Mouse (Mus musculus) kidney, embryonic 14.5 days (tissue): ENCODE measurements around the gene Palld. TPM values are rescaled to one million over a fixed set of nuclear protein-coding genes. Genes with fewer than 3 reads are reported as not detected.

Experiments
- ATAC-seq: fragments of 200-750 bp; cut with Nextera tagmentation; 2 replicates; pipeline ENCODE4 v1.8.0; 2017; ENCODE audit warnings: moderate number of reproducible peaks, mild to moderate bottlenecking, moderate TSS enrichment, moderate library complexity; ENCODE audit not compliant: low FRiP score, low TSS enrichment
- H3K27ac ChIP-seq: fragments of 300-500 bp; sonication (generic); 2 replicates; pipeline ENCODE4 v1.5.1; 2014; ENCODE audit warnings: low read depth, mild to moderate bottlenecking, low read length, moderate library complexity, mixed read lengths
- H3K27me3 ChIP-seq: fragments of 300-500 bp; sonication (generic); 2 replicates; pipeline ENCODE4 v1.6.1; 2014; ENCODE audit warnings: mild to moderate bottlenecking, low read length; ENCODE audit not compliant: control insufficient read depth, insufficient read depth
- H3K36me3 ChIP-seq: fragments of 300-500 bp; sonication (generic); 2 replicates; pipeline ENCODE4 v1.6.1; 2014; ENCODE audit warnings: low read length, mixed read lengths; ENCODE audit not compliant: control insufficient read depth, insufficient read depth
- H3K4me1 ChIP-seq: fragments of 300-500 bp; sonication (generic); 2 replicates; pipeline ENCODE4 v1.6.1; 2014; ENCODE audit warnings: low read length, mixed read lengths; ENCODE audit not compliant: control insufficient read depth, insufficient read depth
- H3K4me2 ChIP-seq: fragments of 300-500 bp; sonication (generic); replicated peaks from 2 replicates; pipeline ENCODE4 v1.6.1; 2014; ENCODE audit warnings: low read depth, mild to moderate bottlenecking, low read length
- H3K4me3 ChIP-seq: fragments of 300-500 bp; sonication (generic); 2 replicates; pipeline ENCODE4 v1.5.1; 2014; ENCODE audit warnings: mild to moderate bottlenecking, low read length
- H3K9ac ChIP-seq: fragments of 300-500 bp; sonication (generic); 2 replicates; pipeline ENCODE4 v1.6.1; 2014; ENCODE audit warnings: low read depth, mild to moderate bottlenecking, low read length, moderate library complexity
- H3K9me3 ChIP-seq: fragments of 300-500 bp; sonication (generic); 2 replicates; pipeline ENCODE4 v1.6.1; 2016; ENCODE audit warnings: low read length; ENCODE audit not compliant: control insufficient read depth
- WGBS: fragments of 180-500 bp; shearing (Covaris S2); extraction: QIAGEN DNeasy Blood & Tissue Kit; methylation state at CpG from one replicate; pipeline ENCODE4 v1.1.7; 2014; 5-methylcytosine and 5-hydroxymethylcytosine counted together
- polyA plus RNA-seq: library from polyadenylated mRNA; unstranded; fragments of >200 nt; fragmentation: Nextera tagmentation; extraction: Ambion mirVana; gene quantifications from 2 replicates; pipeline ENCODE4 v1.2.1, GENCODE M21; 2014

Gene Palld
- polyA plus RNA-seq, 1 experiment from 2014 or later = 53.1 TPM

DNA sequence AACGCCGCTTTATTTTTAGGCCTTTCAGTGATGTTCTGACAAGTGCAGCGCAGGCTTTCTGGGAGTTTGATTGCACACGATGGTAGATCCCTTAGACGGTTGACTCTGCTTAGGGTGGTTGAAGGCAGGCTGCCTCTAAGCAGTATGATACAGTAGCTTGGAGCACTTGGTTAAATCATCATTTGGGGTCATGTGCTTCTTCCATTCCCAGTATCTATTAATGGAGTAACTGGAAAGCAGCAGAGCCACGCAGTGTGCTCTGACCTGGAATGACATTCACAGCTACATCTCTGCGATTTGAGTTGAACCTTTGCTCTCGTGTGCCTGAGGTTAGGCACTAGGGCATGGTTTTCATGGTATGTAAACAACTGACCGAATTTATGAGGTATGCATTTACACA lies 11.5 kb upstream of the Palld start:
- Histone ChIP-seq H3K9ac (no peak overlapping the region), H3K27ac (no peak overlapping the region), H3K36me3 (no peaks in the 10 kb centered on the region), H3K4me2 (no peak overlapping the region), H3K9me3 (no peaks in the 10 kb centered on the region), H3K27me3 (no peaks in the 10 kb centered on the region), H3K4me1 (no peaks in the 10 kb centered on the region), H3K4me3 (no peak overlapping the region)
- ATAC-seq = no peak
- 56% methylated on average over 9 of the region's 9 CpGs for WGBS

DNA sequence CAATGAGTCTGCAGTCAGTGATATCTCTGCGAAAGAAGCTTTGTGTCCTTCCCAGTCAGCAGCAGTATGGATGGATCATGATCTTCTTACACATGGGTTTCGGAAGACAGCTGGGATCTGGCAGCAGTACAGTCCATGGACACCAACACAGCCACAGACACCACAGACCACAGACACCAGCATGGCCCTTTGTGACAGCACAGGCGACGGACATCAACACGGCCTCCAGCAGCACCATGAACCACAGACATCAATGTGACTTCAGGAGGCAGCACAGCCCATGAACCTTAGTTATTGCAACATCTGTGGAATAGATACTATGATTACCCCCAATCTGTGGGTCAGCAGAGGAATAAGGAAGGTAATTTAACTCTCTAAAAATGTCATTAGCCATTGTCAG lies 10.3 kb upstream of the Palld start:
- no peak overlapping the region for H3K4me3 ChIP-seq
- no peak overlapping the region for H3K4me2 ChIP-seq
- H3K9me3 ChIP-seq = no peaks in the 10 kb centered on the region
- H3K27me3 ChIP-seq = no peaks in the 10 kb centered on the region
- no peaks in the 10 kb centered on the region for H3K36me3 ChIP-seq
- no peak overlapping the region for H3K27ac ChIP-seq
- H3K4me1 ChIP-seq = no peaks in the 10 kb centered on the region
- WGBS = 89% methylated on average over 5 of the region's 5 CpGs
- H3K9ac ChIP-seq = no peak overlapping the region
- no peak for ATAC-seq

DNA sequence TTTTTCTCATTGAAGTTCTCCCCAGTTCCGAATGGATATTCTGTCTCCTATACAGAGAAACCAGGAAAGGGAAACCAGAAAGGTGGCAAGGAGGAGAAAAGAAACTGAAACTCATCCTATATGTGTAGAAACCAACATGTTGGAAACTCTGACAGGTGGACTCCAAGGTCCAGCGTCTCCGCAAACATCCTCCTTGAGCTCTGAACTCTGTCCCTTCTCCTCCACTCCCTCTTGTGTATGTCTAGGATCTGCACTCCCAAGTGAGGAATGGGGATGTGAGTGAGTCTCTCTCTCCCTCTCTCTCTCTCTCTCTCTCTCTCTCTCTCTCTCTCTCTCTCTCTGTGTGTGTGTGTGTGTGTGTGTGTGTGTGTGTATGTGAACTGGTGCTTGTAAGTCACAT lies 6.8 kb upstream of the Palld start:
- no peak overlapping the region for H3K9ac ChIP-seq
- no peaks in the 10 kb centered on the region for H3K9me3 ChIP-seq
- 79% methylated on average over 3 of the region's 3 CpGs for WGBS
- H3K27ac ChIP-seq = no peak overlapping the region
- no peaks in the 10 kb centered on the region for H3K4me1 ChIP-seq
- no peaks in the 10 kb centered on the region for H3K27me3 ChIP-seq
- no peak overlapping the region for H3K4me2 ChIP-seq
- ATAC-seq = no peak
- H3K4me3 ChIP-seq = no peak overlapping the region
- no peaks in the 10 kb centered on the region for H3K36me3 ChIP-seq

DNA sequence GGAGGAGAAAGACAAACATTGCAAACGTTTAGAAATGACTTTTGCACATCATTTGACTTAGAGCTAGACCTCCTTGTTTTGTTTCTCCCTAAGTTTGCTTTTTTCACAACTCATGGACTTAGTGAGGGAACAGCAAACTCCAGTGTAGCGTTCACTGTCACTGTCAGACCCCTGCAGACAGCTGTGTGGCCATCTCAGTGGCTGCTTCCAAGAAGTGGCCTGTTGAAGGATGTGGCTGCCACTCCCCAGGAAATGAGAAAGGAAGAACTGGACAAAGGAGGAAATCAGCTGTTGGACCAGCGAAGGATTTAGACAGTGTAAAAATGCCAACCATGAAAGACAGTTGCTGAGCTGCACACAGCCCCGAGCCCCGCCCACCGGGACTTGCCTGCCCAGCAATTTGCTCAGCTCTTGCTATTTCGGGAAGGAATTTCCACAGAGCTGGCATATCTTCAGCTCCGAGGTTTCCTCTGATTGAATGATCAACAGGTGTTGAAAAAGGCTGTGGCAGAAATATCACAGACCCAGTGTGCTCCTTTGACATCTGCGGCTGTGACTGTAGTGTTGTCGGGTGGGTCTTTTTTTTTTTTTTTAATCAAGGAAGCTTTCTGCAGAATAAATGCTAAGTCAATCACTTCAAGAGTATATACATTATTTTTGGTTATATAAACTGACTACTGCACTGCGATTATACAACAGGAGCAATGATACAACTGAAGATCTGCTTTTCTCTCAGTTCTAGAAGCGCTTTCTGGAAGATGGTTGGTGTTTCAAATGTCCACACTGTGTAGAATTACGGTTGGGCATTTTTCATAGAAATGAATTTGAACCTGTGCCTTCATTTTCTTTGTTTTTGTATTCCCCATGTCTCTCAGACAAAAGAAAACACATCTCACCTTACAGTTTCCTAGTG lies 6.1 kb upstream of the Palld start:
- H3K27me3 ChIP-seq = no peaks in the 10 kb centered on the region
- H3K9me3 ChIP-seq = no peaks in the 10 kb centered on the region
- ATAC-seq = no peak
- H3K4me3 ChIP-seq = no peak overlapping the region
- 64% methylated on average over 13 of the region's 13 CpGs for WGBS
- H3K4me2 ChIP-seq = no peak overlapping the region
- no peaks in the 10 kb centered on the region for H3K4me1 ChIP-seq
- H3K27ac ChIP-seq = no peak overlapping the region
- H3K9ac ChIP-seq = no peak overlapping the region
- H3K36me3 ChIP-seq = no peaks in the 10 kb centered on the region

DNA sequence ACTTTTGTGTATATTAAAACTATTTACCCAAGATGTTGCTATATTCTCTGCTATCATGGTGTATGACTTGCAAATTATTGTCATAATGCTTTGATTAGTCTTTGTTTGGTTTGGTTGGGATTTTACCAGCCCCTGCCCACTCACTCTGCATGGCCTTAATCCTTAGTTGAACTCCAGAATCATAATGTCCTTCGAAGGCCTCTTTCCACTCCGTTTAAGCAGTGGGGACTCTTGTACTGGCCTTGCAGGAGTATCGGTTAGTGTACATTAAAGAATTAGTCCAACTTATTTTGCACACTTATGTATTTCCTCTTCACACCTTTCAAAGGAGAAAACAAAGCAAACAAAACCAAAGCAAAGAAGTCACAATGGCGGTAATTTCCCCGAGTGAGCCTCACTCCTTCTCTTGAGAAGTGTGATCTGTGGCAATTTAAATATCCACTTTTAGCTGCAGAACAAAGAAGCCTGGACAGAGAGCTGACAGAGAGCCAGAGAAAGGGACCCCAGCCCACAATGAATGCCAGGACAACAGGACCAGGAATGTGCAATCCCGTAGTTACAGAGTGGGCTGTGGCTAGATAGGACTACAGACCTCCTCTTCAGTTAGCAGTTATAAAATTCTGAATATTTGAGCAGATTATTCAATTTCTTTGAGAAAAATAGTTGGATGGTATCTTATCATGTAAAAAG lies 1.3 kb downstream of the Palld start:
- Histone ChIP-seq H3K9ac (no peak overlapping the region), H3K27me3 (no peaks in the 10 kb centered on the region), H3K36me3 (no peaks in the 10 kb centered on the region), H3K4me2 (no peak overlapping the region), H3K27ac (no peak overlapping the region), H3K9me3 (no peaks in the 10 kb centered on the region), H3K4me3 (no peak overlapping the region), H3K4me1 (no peaks in the 10 kb centered on the region)
- ATAC-seq = no peak
- 76% methylated on average over 6 of the region's 6 CpGs for WGBS

DNA sequence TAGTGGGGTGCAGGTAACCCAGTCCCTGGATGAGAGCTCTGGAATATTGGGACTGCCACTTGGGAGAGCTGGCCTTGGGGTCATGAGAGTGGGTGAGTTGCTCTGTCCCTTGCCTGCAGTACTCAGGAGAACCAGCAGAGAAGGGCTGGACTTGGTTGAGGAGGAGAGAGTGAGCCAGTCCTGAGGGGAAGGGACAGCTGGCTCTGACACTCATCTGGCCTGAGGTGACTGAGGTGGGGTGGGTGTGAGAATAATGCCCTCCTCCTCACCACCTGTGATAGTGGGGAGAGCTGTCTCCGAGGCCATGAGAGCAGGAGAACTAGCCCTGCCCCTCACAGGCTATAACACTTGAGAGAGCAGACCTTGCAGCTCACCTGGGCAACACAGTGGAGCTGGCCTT lies 5.1 kb downstream of the Palld start:
- Histone ChIP-seq H3K9ac (no peak overlapping the region), H3K4me1 (no peaks in the 10 kb centered on the region), H3K4me3 (no peak overlapping the region), H3K9me3 (no peaks in the 10 kb centered on the region), H3K27ac (no peak overlapping the region), H3K36me3 (no peaks in the 10 kb centered on the region), H3K4me2 (no peak overlapping the region), H3K27me3 (no peaks in the 10 kb centered on the region)
- WGBS = 80% methylated on average over 1 of the region's 1 CpGs
- ATAC-seq = peak; percentile 28; the same call in 1 of the 2 replicates

DNA sequence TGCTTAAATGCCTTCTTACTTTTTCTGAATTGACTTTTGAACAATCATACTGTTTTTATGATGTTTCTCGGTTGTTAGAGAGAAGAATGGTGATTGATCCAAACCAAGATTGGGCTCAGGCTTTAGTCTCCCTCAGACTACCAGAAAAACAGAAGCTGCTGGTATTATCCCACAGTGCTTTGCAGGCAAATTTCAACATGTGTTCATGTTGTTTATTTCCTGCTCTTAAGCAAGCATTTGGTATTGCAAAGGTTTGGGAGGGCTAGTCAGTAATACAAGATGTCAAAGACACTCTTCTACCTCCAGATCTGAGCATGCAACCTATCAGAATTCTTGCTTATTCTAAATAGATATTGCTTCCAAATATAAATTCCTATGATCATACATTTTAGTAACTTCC lies 5.7 kb downstream of the Palld start:
- Histone ChIP-seq H3K4me1 (no peaks in the 10 kb centered on the region), H3K4me3 (no peak overlapping the region), H3K9me3 (no peaks in the 10 kb centered on the region), H3K27ac (no peak overlapping the region), H3K36me3 (no peaks in the 10 kb centered on the region), H3K9ac (no peak overlapping the region), H3K27me3 (no peaks in the 10 kb centered on the region), H3K4me2 (no peak overlapping the region)
- 81% methylated on average over 1 of the region's 1 CpGs for WGBS
- ATAC-seq = no peak

DNA sequence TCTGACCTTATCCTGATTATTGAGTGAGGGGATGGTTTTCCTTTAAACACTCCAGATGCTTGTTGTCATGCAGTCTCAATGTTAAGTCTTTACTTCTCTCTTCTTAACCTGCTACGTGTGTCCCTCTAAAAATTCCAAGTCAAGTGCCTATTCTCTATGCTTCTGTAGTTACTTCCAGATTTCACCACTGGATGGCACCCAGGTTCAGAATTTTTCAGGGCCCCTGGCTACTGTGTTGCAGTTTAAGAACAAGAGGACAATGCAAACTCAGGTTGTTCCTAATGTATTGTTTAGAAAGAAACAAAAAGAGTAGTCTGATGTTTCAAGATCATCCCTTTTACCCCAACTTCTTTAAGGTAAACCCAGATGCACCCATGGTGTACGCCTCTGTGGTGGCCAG lies 8.4 kb downstream of the Palld start:
- no peaks in the 10 kb centered on the region for H3K9me3 ChIP-seq
- no peak overlapping the region for H3K9ac ChIP-seq
- no peak overlapping the region for H3K27ac ChIP-seq
- 62% methylated on average over 2 of the region's 2 CpGs for WGBS
- H3K27me3 ChIP-seq = no peaks in the 10 kb centered on the region
- H3K4me3 ChIP-seq = no peak overlapping the region
- peak; percentile 57; the same call in 1 of the 2 replicates for ATAC-seq
- no peaks in the 10 kb centered on the region for H3K36me3 ChIP-seq
- H3K4me1 ChIP-seq = no peaks in the 10 kb centered on the region
- H3K4me2 ChIP-seq = no peak overlapping the region

DNA sequence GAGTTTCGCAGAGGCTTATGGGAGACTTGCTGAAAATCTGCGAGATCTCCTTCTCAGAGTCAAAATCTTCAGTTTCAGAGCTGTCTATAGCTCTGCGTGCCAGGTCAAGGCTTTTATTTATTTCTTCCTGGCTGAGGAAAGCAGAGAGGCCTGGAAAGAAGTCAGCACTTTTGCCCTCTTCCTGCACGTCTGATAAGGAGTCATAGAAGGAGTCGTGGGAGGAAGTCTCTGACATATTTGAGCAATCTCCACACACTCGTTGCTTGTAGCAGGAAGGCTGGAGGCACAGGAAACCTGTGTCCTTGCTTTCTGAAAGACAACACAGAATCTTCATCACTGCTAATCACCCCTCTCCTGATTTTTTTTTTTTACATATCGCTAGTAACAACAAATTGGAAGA lies 24.9 kb downstream of the Palld start:
- H3K27ac ChIP-seq = no peak overlapping the region
- no peak for ATAC-seq
- 37% methylated on average over 7 of the region's 7 CpGs for WGBS
- no peaks in the 10 kb centered on the region for H3K27me3 ChIP-seq
- H3K4me3 ChIP-seq = no peak overlapping the region
- H3K4me1 ChIP-seq = no peaks in the 10 kb centered on the region
- H3K36me3 ChIP-seq = no peaks in the 10 kb centered on the region
- H3K9ac ChIP-seq = no peak overlapping the region
- H3K4me2 ChIP-seq = no peak overlapping the region
- no peaks in the 10 kb centered on the region for H3K9me3 ChIP-seq
